Mouse (Mus musculus) limb, embryonic 11.5 days (tissue): ENCODE measurements around the gene Kcnj6. TPM values are rescaled to one million over a fixed set of nuclear protein-coding genes. Genes with fewer than 3 reads are reported as not detected.
A peak's percentile ranks its signal among the peaks of the same experiment; 100 is the strongest.

Experiments
- ATAC-seq: fragments of 200-750 bp; cut with Nextera tagmentation; 2 replicates; pipeline ENCODE4 v1.8.0; 2017; ENCODE audit warnings: low read depth; ENCODE audit not compliant: insufficient number of reproducible peaks, low FRiP score, low TSS enrichment
- DNase-seq: peaks from one replicate; pipeline ENCODE4 v3.0.0-alpha.2; 2015; ENCODE audit warnings: low spot score
- H3K27ac ChIP-seq: fragments of 300-500 bp; sonication (generic); replicated peaks from 2 replicates; pipeline ENCODE4 v1.5.1; 2014; ENCODE audit warnings: low read depth, mild to moderate bottlenecking, low read length
- H3K27me3 ChIP-seq: fragments of 300-500 bp; sonication (generic); 2 replicates; pipeline ENCODE4 v1.6.1; 2014; ENCODE audit warnings: mild to moderate bottlenecking, low read length, mixed read lengths; ENCODE audit not compliant: control insufficient read depth, insufficient read depth
- H3K36me3 ChIP-seq: fragments of 300-500 bp; sonication (generic); 2 replicates; pipeline ENCODE4 v1.6.1; 2014; ENCODE audit warnings: mild to moderate bottlenecking, low read length, moderate library complexity, mixed read lengths; ENCODE audit not compliant: control insufficient read depth, insufficient read depth
- H3K4me1 ChIP-seq: fragments of 300-500 bp; sonication (generic); 2 replicates; pipeline ENCODE4 v1.6.1; 2014; ENCODE audit warnings: low read length, mixed read lengths; ENCODE audit not compliant: control insufficient read depth, insufficient read depth
- H3K4me2 ChIP-seq: fragments of 300-500 bp; sonication (generic); 2 replicates; pipeline ENCODE4 v1.6.1; 2014; ENCODE audit warnings: low read depth, mild to moderate bottlenecking, moderate library complexity; ENCODE audit not compliant: severe bottlenecking
- H3K4me3 ChIP-seq: fragments of 300-500 bp; sonication (generic); 2 replicates; pipeline ENCODE4 v1.5.1; 2014; ENCODE audit warnings: low read depth, low read length
- H3K9ac ChIP-seq: fragments of 300-500 bp; sonication (generic); 2 replicates; pipeline ENCODE4 v1.6.1; 2014; ENCODE audit warnings: mild to moderate bottlenecking, low read length
- H3K9me3 ChIP-seq: fragments of 300-500 bp; sonication (generic); 2 replicates; pipeline ENCODE4 v1.6.1; 2016; ENCODE audit warnings: low read length; ENCODE audit not compliant: control insufficient read depth
- WGBS: fragments of 180-500 bp; shearing (Covaris S2); extraction: QIAGEN DNeasy Blood & Tissue Kit; methylation state at CpG from one replicate; pipeline ENCODE4 v1.1.7; 2014; 5-methylcytosine and 5-hydroxymethylcytosine counted together
- polyA plus RNA-seq: library from polyadenylated mRNA; unstranded; fragments of >200 nt; fragmentation: Nextera tagmentation; extraction: Ambion mirVana; gene quantifications from 2 replicates; pipeline ENCODE4 v1.2.1, GENCODE M21; 2014

Gene Kcnj6
- polyA plus RNA-seq, 1 experiment from 2014 or later = not detected

DNA sequence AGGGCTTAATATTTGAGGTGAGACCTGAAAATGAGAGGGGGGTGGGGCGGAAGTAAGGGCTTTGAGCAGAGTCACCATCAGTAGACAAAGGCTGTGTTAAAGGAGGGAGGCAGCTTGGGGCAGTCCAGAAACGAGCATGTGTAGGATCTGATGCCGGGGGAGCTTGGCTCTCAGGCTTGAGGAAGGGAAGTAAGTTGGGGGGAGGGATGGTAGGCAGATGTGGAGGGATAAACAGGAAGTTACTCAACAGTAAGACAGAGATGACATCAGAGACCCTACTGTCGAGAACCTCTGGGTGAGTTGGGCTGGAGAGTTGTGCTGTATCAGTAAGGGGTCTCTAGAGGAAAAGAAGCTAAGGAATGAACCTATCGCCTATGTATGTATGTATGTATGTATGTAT is 223.6 kb downstream of the Kcnj6 start:
- no peaks in the 10 kb centered on the region for H3K9me3 ChIP-seq
- ATAC-seq = no peak
- H3K27me3 ChIP-seq = no peaks in the 10 kb centered on the region
- H3K4me2 ChIP-seq = no peak overlapping the region
- DNase-seq = no peak
- no peak overlapping the region for H3K4me3 ChIP-seq
- no peak overlapping the region for H3K27ac ChIP-seq
- H3K4me1 ChIP-seq = no peaks in the 10 kb centered on the region
- H3K36me3 ChIP-seq = no peaks in the 10 kb centered on the region
- 76% methylated on average over 5 of the region's 5 CpGs for WGBS
- no peak overlapping the region for H3K9ac ChIP-seq

- Histone ChIP-seq H3K4me2 (no peak overlapping the region), H3K36me3 (no peaks in the 10 kb centered on the region), H3K9ac (no peak overlapping the region), H3K27me3 (no peaks in the 10 kb centered on the region), H3K4me3 (no peak overlapping the region), H3K4me1 (no peaks in the 10 kb centered on the region), H3K27ac (no peak overlapping the region), H3K9me3 (no peaks in the 10 kb centered on the region)
- no peak for ATAC-seq
- DNase-seq = no peak
- 87% methylated on average over 6 of the region's 6 CpGs for WGBS
These were observed 229.9 kb downstream of the Kcnj6 start for GRCm38 (mm10) chr16:94767606-94768005.

DNA sequence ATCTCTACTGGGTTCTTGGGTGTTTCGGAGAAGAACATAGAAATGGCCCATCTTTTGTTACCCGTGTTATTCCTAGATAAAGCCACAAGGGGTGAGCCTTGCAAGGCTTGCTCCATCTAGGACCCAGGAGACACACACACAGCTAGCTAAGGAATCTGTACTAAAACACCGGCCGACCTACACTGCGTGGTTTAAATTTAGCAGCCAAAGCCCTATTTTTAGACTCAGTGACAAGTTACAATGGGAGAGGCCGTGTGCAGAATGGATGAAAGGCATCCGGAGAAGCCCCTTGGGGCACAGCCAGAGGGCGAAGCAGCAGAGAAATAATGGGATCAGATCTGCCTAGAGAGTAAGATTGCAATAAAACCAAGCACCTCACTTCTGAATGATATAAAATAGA is 232.4 kb downstream of the Kcnj6 start:
- H3K4me1 ChIP-seq = no peaks in the 10 kb centered on the region
- no peak overlapping the region for H3K4me2 ChIP-seq
- H3K36me3 ChIP-seq = no peaks in the 10 kb centered on the region
- ATAC-seq (no peak), DNase-seq (no peak)
- H3K9ac ChIP-seq = no peak overlapping the region
- WGBS = 64% methylated on average over 8 of the region's 8 CpGs
- no peak overlapping the region for H3K4me3 ChIP-seq
- no peaks in the 10 kb centered on the region for H3K9me3 ChIP-seq
- no peak overlapping the region for H3K27ac ChIP-seq
- H3K27me3 ChIP-seq = no peaks in the 10 kb centered on the region

DNA sequence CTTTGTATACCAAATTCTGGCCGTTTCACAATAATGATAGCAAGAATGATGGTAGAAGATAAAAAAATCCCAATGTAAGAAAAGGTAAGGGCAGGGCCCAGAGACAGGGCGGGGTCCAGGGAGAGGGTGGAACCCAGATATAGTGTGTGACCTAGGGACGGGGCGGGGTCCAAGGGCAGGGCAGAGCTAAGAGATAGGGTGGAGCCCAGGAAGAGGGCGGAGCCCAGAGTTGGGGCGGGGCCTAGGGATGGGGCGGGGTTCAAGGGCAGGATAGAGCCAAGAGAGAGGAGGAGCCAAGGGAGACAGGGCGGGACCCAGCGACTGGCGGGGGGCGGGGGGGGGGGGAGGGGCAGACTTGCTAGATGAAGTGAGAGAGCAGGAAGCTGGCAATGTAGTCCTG is 236.8 kb downstream of the Kcnj6 start:
- Histone ChIP-seq H3K27me3 (no peaks in the 10 kb centered on the region), H3K27ac (no peak overlapping the region), H3K4me1 (no peaks in the 10 kb centered on the region), H3K4me3 (no peak overlapping the region), H3K9me3 (no peaks in the 10 kb centered on the region), H3K36me3 (no peaks in the 10 kb centered on the region), H3K9ac (no peak overlapping the region), H3K4me2 (no peak overlapping the region)
- 42% methylated on average over 6 of the region's 11 CpGs for WGBS
- DNase-seq = no peak
- no peak for ATAC-seq

- ATAC-seq = no peak
These were observed 237.7 kb downstream of the Kcnj6 start for GRCm38 (mm10) chr16:94759761-94760160.

DNA sequence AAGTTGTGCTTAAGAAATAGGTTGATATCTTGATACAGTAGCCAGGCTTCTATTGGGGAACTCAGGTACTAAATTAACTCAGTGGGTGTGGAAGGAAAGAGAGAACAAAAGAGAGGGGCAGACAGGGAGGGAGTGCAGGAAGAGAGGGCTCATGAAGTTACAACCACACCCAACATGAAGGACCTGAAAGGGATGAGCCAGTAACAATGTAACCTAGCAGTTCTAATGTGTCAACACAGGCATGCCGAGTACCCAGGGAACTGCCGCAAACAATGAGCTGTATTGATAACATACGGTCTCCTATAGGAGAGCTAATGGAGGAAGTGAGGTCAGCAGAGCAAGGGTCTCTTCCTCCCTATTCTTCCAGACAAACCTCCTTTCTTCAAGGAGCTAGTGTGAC is 238.9 kb downstream of the Kcnj6 start:
- H3K27me3 ChIP-seq = no peaks in the 10 kb centered on the region
- no peaks in the 10 kb centered on the region for H3K4me1 ChIP-seq
- H3K9me3 ChIP-seq = no peaks in the 10 kb centered on the region
- 63% methylated on average over 3 of the region's 3 CpGs for WGBS
- H3K27ac ChIP-seq = no peak overlapping the region
- H3K36me3 ChIP-seq = no peaks in the 10 kb centered on the region
- no peak overlapping the region for H3K9ac ChIP-seq
- no peak overlapping the region for H3K4me2 ChIP-seq
- H3K4me3 ChIP-seq = no peak overlapping the region
- no peak for ATAC-seq
- DNase-seq = no peak

More at GRCm38 (mm10) chr16:94759761-94760160, 237.7 kb downstream of the Kcnj6 start:
- DNase-seq = no peak
- WGBS = 88% methylated on average over 5 of the region's 5 CpGs
- H3K9ac ChIP-seq = no peak overlapping the region
- H3K36me3 ChIP-seq = no peaks in the 10 kb centered on the region
- H3K27me3 ChIP-seq = no peaks in the 10 kb centered on the region
- no peak overlapping the region for H3K27ac ChIP-seq
- no peaks in the 10 kb centered on the region for H3K4me1 ChIP-seq
- no peak overlapping the region for H3K4me2 ChIP-seq
- H3K9me3 ChIP-seq = no peaks in the 10 kb centered on the region
- no peak overlapping the region for H3K4me3 ChIP-seq

- Histone ChIP-seq H3K4me2 (no peak overlapping the region), H3K9me3 (no peaks in the 10 kb centered on the region), H3K4me1 (0 out of 2 replicates have a peak, but pooled peaks cover 2% of the 10 kb centered on the region), H3K9ac (no peak overlapping the region), H3K27ac (no peak overlapping the region), H3K4me3 (no peak overlapping the region), H3K27me3 (no peaks in the 10 kb centered on the region), H3K36me3 (no peaks in the 10 kb centered on the region)
- ATAC-seq = no peak
- DNase-seq = no peak
- 75% methylated on average over 6 of the region's 6 CpGs for WGBS
These were observed 241.1 kb downstream of the Kcnj6 start for GRCm38 (mm10) chr16:94756352-94756751.

- no peak for ATAC-seq
- Histone ChIP-seq H3K27ac (no peak overlapping the region), H3K9ac (no peak overlapping the region), H3K27me3 (no peaks in the 10 kb centered on the region), H3K36me3 (no peaks in the 10 kb centered on the region), H3K9me3 (no peaks in the 10 kb centered on the region), H3K4me1 (0 out of 2 replicates have a peak, but pooled peaks cover 2% of the 10 kb centered on the region), H3K4me3 (no peak overlapping the region), H3K4me2 (no peak overlapping the region)
- peak; percentile 32 for DNase-seq
- 86% methylated on average over 1 of the region's 1 CpGs for WGBS
These were observed 244.0 kb downstream of the Kcnj6 start for GRCm38 (mm10) chr16:94753453-94753852.

- Histone ChIP-seq H3K9me3 (no peaks in the 10 kb centered on the region), H3K4me3 (no peak overlapping the region), H3K27ac (no peak overlapping the region), H3K27me3 (no peaks in the 10 kb centered on the region), H3K9ac (no peak overlapping the region), H3K4me2 (no peak overlapping the region), H3K4me1 (0 out of 2 replicates have a peak, but pooled peaks cover 2% of the 10 kb centered on the region), H3K36me3 (no peaks in the 10 kb centered on the region)
- no peak for DNase-seq
- WGBS = 40% methylated on average over 10 of the region's 10 CpGs
- ATAC-seq = no peak
These were observed 244.7 kb downstream of the Kcnj6 start for GRCm38 (mm10) chr16:94752781-94753180.
